Mouse (Mus musculus): ENCODE measurements around the gene Ctrb1. TPM values are rescaled to one million over a fixed set of nuclear protein-coding genes. Genes with fewer than 3 reads are reported as not detected.

Gene Ctrb1
- total and polyA plus RNA-seq, 3 experiments, result not detected

GRCm38 (mm10) chr8:111718937-111719336 lies 28.1 kb upstream of the Ctrb1 start:
- Histone ChIP-seq H3K4me1 (ENCODE audit: insufficient read depth, low read depth, low read length) (peaks cover 8% of the 10 kb centered on the region; the same call in 1 of the 2 replicates), H3K4me3 (ENCODE audit: low read depth, low read length) (no peak overlapping the region), H3K9me3 (replicated peaks) (no peaks in the 10 kb centered on the region), H3K27me3 (ENCODE audit: insufficient read depth, low read length) (peaks cover 41% of the 10 kb centered on the region), H3K36me3 (replicated peaks) (no peaks in the 10 kb centered on the region)
- DNase-seq (ENCODE audit: low spot score) (no peak), ATAC-seq (ENCODE audit: extremely low read depth, insufficient number of reproducible peaks, low FRiP score, poor library complexity, severe bottlenecking) (no peak)
- TF ChIP-seq GATA1 (IDR thresholded peaks at IDR 0.05; ENCODE audit: borderline replicate concordance, low read length), result no peak
- no peak for TF ChIP-seq TAL1 (conservative IDR thresholded peaks at IDR 0.05; ENCODE audit: low read depth, low read length)
- TF ChIP-seq GATA2 (IDR thresholded peaks at IDR 0.05; ENCODE audit: borderline replicate concordance, low read depth, low read length), result no peak
- TF ChIP-seq CTCF (IDR thresholded peaks at IDR 0.05; ENCODE audit: low read depth, low read length), result no peak
- TF ChIP-seq POLR2AphosphoS5 (IDR thresholded peaks at IDR 0.05; ENCODE audit: insufficient replicate concordance, low read depth, low read length), result no peak

GRCm38 (mm10) chr8:111717866-111718265 lies 27.1 kb upstream of the Ctrb1 start:
- Histone ChIP-seq H3K9me3 (replicated peaks) (no peaks in the 10 kb centered on the region), H3K27me3 (ENCODE audit: insufficient read depth, low read length) (peaks cover 45% of the 10 kb centered on the region), H3K4me1 (ENCODE audit: insufficient read depth, low read depth, low read length) (peaks cover 8% of the 10 kb centered on the region; the same call in 1 of the 2 replicates), H3K36me3 (replicated peaks) (no peaks in the 10 kb centered on the region), H3K4me3 (ENCODE audit: low read depth, low read length) (no peak overlapping the region)
- no peak for DNase-seq (ENCODE audit: low spot score)
- no peak for TF ChIP-seq TAL1 (conservative IDR thresholded peaks at IDR 0.05; ENCODE audit: low read depth, low read length)
- TF ChIP-seq POLR2AphosphoS5 (IDR thresholded peaks at IDR 0.05; ENCODE audit: insufficient replicate concordance, low read depth, low read length), result no peak
- TF ChIP-seq GATA2 (IDR thresholded peaks at IDR 0.05; ENCODE audit: borderline replicate concordance, low read depth, low read length), result no peak
- no peak for TF ChIP-seq GATA1 (IDR thresholded peaks at IDR 0.05; ENCODE audit: borderline replicate concordance, low read length)
- TF ChIP-seq CTCF (IDR thresholded peaks at IDR 0.05; ENCODE audit: low read depth, low read length), result no peak
- ATAC-seq (ENCODE audit: extremely low read depth, insufficient number of reproducible peaks, low FRiP score, poor library complexity, severe bottlenecking), result no peak

- no peak for DNase-seq (ENCODE audit: low spot score)
- no peaks in the 10 kb centered on the region for H3K9me3 ChIP-seq (replicated peaks)
- H3K4me3 ChIP-seq (ENCODE audit: low read depth, low read length), result no peak overlapping the region
- no peaks in the 10 kb centered on the region for H3K36me3 ChIP-seq (replicated peaks)
- peaks cover 8% of the 10 kb centered on the region; the same call in 1 of the 2 replicates for H3K4me1 ChIP-seq (ENCODE audit: insufficient read depth, low read depth, low read length)
- peaks cover 45% of the 10 kb centered on the region for H3K27me3 ChIP-seq (ENCODE audit: insufficient read depth, low read length)
- no peak for TF ChIP-seq TAL1 (conservative IDR thresholded peaks at IDR 0.05; ENCODE audit: low read depth, low read length)
- TF ChIP-seq GATA1 (IDR thresholded peaks at IDR 0.05; ENCODE audit: borderline replicate concordance, low read length), result no peak
- no peak for TF ChIP-seq CTCF (IDR thresholded peaks at IDR 0.05; ENCODE audit: low read depth, low read length)
- no peak for TF ChIP-seq POLR2AphosphoS5 (IDR thresholded peaks at IDR 0.05; ENCODE audit: insufficient replicate concordance, low read depth, low read length)
- no peak for TF ChIP-seq GATA2 (IDR thresholded peaks at IDR 0.05; ENCODE audit: borderline replicate concordance, low read depth, low read length)
- no peak for ATAC-seq (ENCODE audit: extremely low read depth, insufficient number of reproducible peaks, low FRiP score, poor library complexity, severe bottlenecking)
Observed at GRCm38 (mm10) chr8:111717488-111717792, 26.6 kb upstream of the Ctrb1 start.

- DNase-seq (ENCODE audit: low spot score), result no peak
- H3K4me3 ChIP-seq (ENCODE audit: low read depth, low read length), result no peak overlapping the region
- no peaks in the 10 kb centered on the region for H3K36me3 ChIP-seq (replicated peaks)
- no peak for ATAC-seq (ENCODE audit: extremely low read depth, insufficient number of reproducible peaks, low FRiP score, poor library complexity, severe bottlenecking)
- H3K4me1 ChIP-seq (ENCODE audit: insufficient read depth, low read depth, low read length), result peaks cover 10% of the 10 kb centered on the region; the same call in 1 of the 2 replicates
- no peak for TF ChIP-seq TAL1 (conservative IDR thresholded peaks at IDR 0.05; ENCODE audit: low read depth, low read length)
- TF ChIP-seq GATA1 (IDR thresholded peaks at IDR 0.05; ENCODE audit: borderline replicate concordance, low read length), result no peak
- no peak for TF ChIP-seq POLR2AphosphoS5 (IDR thresholded peaks at IDR 0.05; ENCODE audit: insufficient replicate concordance, low read depth, low read length)
- no peak for TF ChIP-seq CTCF (IDR thresholded peaks at IDR 0.05; ENCODE audit: low read depth, low read length)
- no peak for TF ChIP-seq GATA2 (IDR thresholded peaks at IDR 0.05; ENCODE audit: borderline replicate concordance, low read depth, low read length)
- H3K27me3 ChIP-seq (ENCODE audit: insufficient read depth, low read length), result peaks cover 51% of the 10 kb centered on the region
- H3K9me3 ChIP-seq (replicated peaks), result no peaks in the 10 kb centered on the region
Observed at GRCm38 (mm10) chr8:111716603-111717487, 26.0 kb upstream of the Ctrb1 start.

GRCm38 (mm10) chr8:111715514-111715913 lies 24.7 kb upstream of the Ctrb1 start:
- no peak for ATAC-seq (ENCODE audit: extremely low read depth, insufficient number of reproducible peaks, low FRiP score, poor library complexity, severe bottlenecking)
- H3K27me3 ChIP-seq (ENCODE audit: insufficient read depth, low read length), result peaks cover 52% of the 10 kb centered on the region

GRCm38 (mm10) chr8:111714295-111714694 lies 23.5 kb upstream of the Ctrb1 start:
- no peak for TF ChIP-seq CTCF (IDR thresholded peaks at IDR 0.05; ENCODE audit: low read depth, low read length)
- no peak for TF ChIP-seq POLR2AphosphoS5 (IDR thresholded peaks at IDR 0.05; ENCODE audit: insufficient replicate concordance, low read depth, low read length)
- TF ChIP-seq GATA1 (IDR thresholded peaks at IDR 0.05; ENCODE audit: borderline replicate concordance, low read length), result no peak
- no peak for TF ChIP-seq GATA2 (IDR thresholded peaks at IDR 0.05; ENCODE audit: borderline replicate concordance, low read depth, low read length)
- no peak for TF ChIP-seq TAL1 (conservative IDR thresholded peaks at IDR 0.05; ENCODE audit: low read depth, low read length)
- Histone ChIP-seq H3K4me1 (ENCODE audit: insufficient read depth, low read depth, low read length) (peaks cover 10% of the 10 kb centered on the region; the same call in 1 of the 2 replicates), H3K4me3 (ENCODE audit: low read depth, low read length) (no peak overlapping the region), H3K27me3 (ENCODE audit: insufficient read depth, low read length) (peaks cover 55% of the 10 kb centered on the region), H3K9me3 (replicated peaks) (no peaks in the 10 kb centered on the region), H3K36me3 (replicated peaks) (no peaks in the 10 kb centered on the region)
- DNase-seq (ENCODE audit: low spot score) (no peak), ATAC-seq (ENCODE audit: extremely low read depth, insufficient number of reproducible peaks, low FRiP score, poor library complexity, severe bottlenecking) (no peak)

More at GRCm38 (mm10) chr8:111715514-111715913, 24.7 kb upstream of the Ctrb1 start:
- H3K9me3 ChIP-seq (replicated peaks), result no peaks in the 10 kb centered on the region
- no peak overlapping the region for H3K4me3 ChIP-seq (ENCODE audit: low read depth, low read length)
- no peak for TF ChIP-seq POLR2AphosphoS5 (IDR thresholded peaks at IDR 0.05; ENCODE audit: insufficient replicate concordance, low read depth, low read length)
- no peak for TF ChIP-seq TAL1 (conservative IDR thresholded peaks at IDR 0.05; ENCODE audit: low read depth, low read length)
- TF ChIP-seq GATA2 (IDR thresholded peaks at IDR 0.05; ENCODE audit: borderline replicate concordance, low read depth, low read length), result no peak
- no peak for TF ChIP-seq CTCF (IDR thresholded peaks at IDR 0.05; ENCODE audit: low read depth, low read length)
- no peak for TF ChIP-seq GATA1 (IDR thresholded peaks at IDR 0.05; ENCODE audit: borderline replicate concordance, low read length)
- H3K4me1 ChIP-seq (ENCODE audit: insufficient read depth, low read depth, low read length), result peaks cover 10% of the 10 kb centered on the region; the same call in 1 of the 2 replicates
- H3K36me3 ChIP-seq (replicated peaks), result no peaks in the 10 kb centered on the region
- no peak for DNase-seq (ENCODE audit: low spot score)

All from G1E (cell line).